In genomic region chr11:97988530-97989096, GRCm38 (mm10) we compare ENCODE assay signal across 8 mouse cellular contexts. TPM values are rescaled to one million over a fixed set of nuclear protein-coding genes. Genes with fewer than 3 reads are reported as not detected.
DNase-seq lines count a peak whose midpoint lies in the region; ATAC-seq and TF ChIP-seq lines count a peak whose summit lies in the region.

No protein-coding gene starts in this region.

- H3K79me2 ChIP-seq in CH12.LX (replicated peaks; ENCODE audit: control insufficient read depth, extremely low read depth, insufficient read depth, poor library complexity, severe bottlenecking): no peaks in the 10 kb centered on the region

- H3K4me1 ChIP-seq in CH12.LX (ENCODE audit: control insufficient read depth in 1 of 2, insufficient read depth in 2 of 2): peaks cover 0 to 48% of the 10 kb centered on the region in 2 experiments; a peak in 2 of 4 replicates
- H3K4me1 ChIP-seq in heart, embryonic 14.5 days (ENCODE audit: control insufficient read depth in 2 of 2, insufficient read depth in 2 of 2, low read length in 2 of 2): peaks cover 9 to 22% of the 10 kb centered on the region in 2 experiments; a peak in 3 of 4 replicates
- peaks cover 39% of the 10 kb centered on the region for H3K4me1 ChIP-seq in liver, embryonic 12.5 days

- in situ Hi-C loops in CH12.LX (cut with MboI; ENCODE audit: low pct_ligation_motif_present, low pct_unique_long_range_greater_than_20kb, low sequenced_read_pairs): loop anchor here (5.0 kb wide), 2 partner anchors 91 to 191 kb away; partner anchors contain the start of gene Lasp1

- peak; percentile 79 for ATAC-seq in heart, embryonic 14.5 days (ENCODE audit: insufficient number of reproducible peaks, insufficient read depth, low FRiP score, low read depth)
- peak; percentile 84 for ATAC-seq in liver, embryonic 12.5 days

- peak; percentile 79; the same call in 1 of the 2 replicates for TF ChIP-seq POLR2A in CH12.LX (IDR thresholded peaks at IDR 0.05; ENCODE audit: low read depth, low read length)

- WGBS in heart, embryonic 14.5 days: under 1% methylated on average over 26 of the region's 26 CpGs
- under 1% methylated on average over 26 of the region's 26 CpGs for WGBS in liver, embryonic 12.5 days (ENCODE audit: insufficient replicate concordance)

- dilution Hi-C loops in CH12.LX (cut with MboI; ENCODE audit: extremely low pct_ligation_motif_present, extremely low pct_unique_long_range_greater_than_20kb, low sequenced_read_pairs): no loop called here

- peaks cover 4 to 31% of the 10 kb centered on the region in 2 experiments for H3K36me3 ChIP-seq in CH12.LX (replicated peaks in 1 of 2; ENCODE audit: control insufficient read depth in 1 of 2, insufficient read depth in 1 of 2, low read length in 1 of 2)
- H3K36me3 ChIP-seq in heart, embryonic 14.5 days (ENCODE audit: control insufficient read depth, insufficient read depth, low read length): no peaks in the 10 kb centered on the region
- no peaks in the 10 kb centered on the region for H3K36me3 ChIP-seq in liver, embryonic 12.5 days
- peaks cover 4% of the 10 kb centered on the region for H3K36me3 ChIP-seq in splenic B cell, adult 2 months (ENCODE audit: control insufficient read depth, insufficient read depth, low read length, poor library complexity, severe bottlenecking)

- peak; percentile 93 for DNase-seq in CH12.LX (ENCODE audit: extremely low read depth)
- DNase-seq in c-Kit-negative CD71-positive TER-119-positive erythroid progenitor cells, embryonic 14.5 days (ENCODE audit: low read depth, low spot score): peak; percentile 73
- peak; percentile 68 for DNase-seq in fibroblast of lung, adult 2 months (ENCODE audit: low read depth)
- peak; percentile 92 for DNase-seq in kidney, postnatal 10 days
- peak; percentile 95 for DNase-seq in naive thymus-derived CD4-positive, alpha-beta T cell, adult 2 months (ENCODE audit: low read depth)
- peak; percentile 94 for DNase-seq in splenic B cell, adult 2 months (ENCODE audit: low read depth, low spot score)

- no peaks in the 10 kb centered on the region for H3K9me3 ChIP-seq in CH12.LX (replicated peaks; ENCODE audit: low read length)
- H3K9me3 ChIP-seq in heart, embryonic 14.5 days (ENCODE audit: control insufficient read depth, low read length): no peaks in the 10 kb centered on the region
- no peaks in the 10 kb centered on the region for H3K9me3 ChIP-seq in liver, embryonic 12.5 days (replicated peaks)

- TF ChIP-seq CTCF in CH12.LX (conservative IDR thresholded peaks at IDR 0.05 in 1 of 2, IDR thresholded peaks at IDR 0.05 in 1 of 2; ENCODE audit: low read depth in 2 of 2, low read length in 2 of 2): no peak; a peak in 1 of 4 replicates

- TF ChIP-seq RAD21 in CH12.LX (IDR thresholded peaks at IDR 0.05; ENCODE audit: low read depth, low read length): no peak

- peak overlapping the region; percentile 67 to 79 (median 74) for H3K4me3 ChIP-seq in CH12.LX (replicated peaks in 1 of 3; ENCODE audit: low read depth in 2 of 3, low read length in 2 of 3, poor library complexity in 1 of 3)
- peak overlapping the region; percentile 95 to 99 for H3K4me3 ChIP-seq in heart, embryonic 14.5 days (ENCODE audit: control insufficient read depth in 1 of 2, insufficient read depth in 1 of 2, low read depth in 1 of 2, low read length in 2 of 2)
- peak overlapping the region; percentile 89 for H3K4me3 ChIP-seq in liver, embryonic 12.5 days

- no peaks in the 10 kb centered on the region for H3K27me3 ChIP-seq in CH12.LX (replicated peaks)
- H3K27me3 ChIP-seq in heart, embryonic 14.5 days (ENCODE audit: control insufficient read depth, insufficient read depth, low read length): peaks cover 26% of the 10 kb centered on the region
- peaks cover 54% of the 10 kb centered on the region for H3K27me3 ChIP-seq in liver, embryonic 12.5 days (replicated peaks)
- no peaks in the 10 kb centered on the region for H3K27me3 ChIP-seq in splenic B cell, adult 2 months (ENCODE audit: control insufficient read depth, insufficient read depth, low read length, poor library complexity, severe bottlenecking)

- peak overlapping the region; percentile 76 for H3K9ac ChIP-seq in CH12.LX (ENCODE audit: insufficient read depth, low read depth)
- peak overlapping the region; percentile 89 for H3K9ac ChIP-seq in heart, embryonic 14.5 days (ENCODE audit: low read length)
- peak overlapping the region; percentile 87 for H3K9ac ChIP-seq in liver, embryonic 12.5 days

- no peak for TF ChIP-seq EP300 in CH12.LX (IDR thresholded peaks at IDR 0.05; ENCODE audit: low read length)

- peak overlapping the region; percentile 73 for H3K27ac ChIP-seq in CH12.LX (ENCODE audit: insufficient read depth, low read depth)
- H3K27ac ChIP-seq in heart, embryonic 14.5 days (replicated peaks in 1 of 2; ENCODE audit: control insufficient read depth in 1 of 2, insufficient read depth in 1 of 2, low read depth in 2 of 2, low read length in 2 of 2): peak overlapping the region; percentile 77 to 88
- H3K27ac ChIP-seq in liver, embryonic 12.5 days: peak overlapping the region; percentile 91

- H3K4me2 ChIP-seq in CH12.LX (ENCODE audit: insufficient read depth, low read depth, poor library complexity, severe bottlenecking): peak overlapping the region; percentile 56; the same call in 1 of the 2 replicates
- H3K4me2 ChIP-seq in heart, embryonic 14.5 days (ENCODE audit: low read length): peak overlapping the region; percentile 92
- H3K4me2 ChIP-seq in liver, embryonic 12.5 days: peak overlapping the region; percentile 92

TF ChIP-seq in CH12.LX, 34 proteins besides CTCF, POLR2A, EP300 and RAD21 (continues in another document):
- TF ChIP-seq ETS1 (conservative IDR thresholded peaks at IDR 0.05; ENCODE audit: low read depth, low read length) (no peak; the same call in 1 of the 2 replicates), JUND (conservative IDR thresholded peaks at IDR 0.05; ENCODE audit: low read depth, low read length) (no peak; the same call in 1 of the 2 replicates), MAX (IDR thresholded peaks at IDR 0.05; ENCODE audit: low read length) (no peak), MXI1 (IDR thresholded peaks at IDR 0.05; ENCODE audit: low read depth, low read length) (no peak), JUN (IDR thresholded peaks at IDR 0.05; ENCODE audit: insufficient read depth, low read depth, low read length) (no peak), IRF4 (IDR thresholded peaks at IDR 0.05; ENCODE audit: low read depth, low read length) (no peak), MYC (IDR thresholded peaks at IDR 0.05; ENCODE audit: low read depth, low read length) (no peak), USF2 (conservative IDR thresholded peaks at IDR 0.05; ENCODE audit: low read depth, low read length) (no peak), BHLHE40 (IDR thresholded peaks at IDR 0.05; ENCODE audit: low read depth, low read length) (0 out of 2 replicates have a peak, but pooled peaks have one; percentile 26), SMC3 (IDR thresholded peaks at IDR 0.05; ENCODE audit: low read depth, low read length) (no peak), ELF1 (IDR thresholded peaks at IDR 0.05; ENCODE audit: low read depth, low read length) (peak; percentile 99), ZMIZ1 (IDR thresholded peaks at IDR 0.05; ENCODE audit: low read depth, low read length) (0 out of 2 replicates have a peak, but pooled peaks have one; percentile 10), E2F4 (IDR thresholded peaks at IDR 0.05; ENCODE audit: insufficient replicate concordance, low read depth, low read length) (peak; percentile 90; the same call in 1 of the 2 replicates), MAZ (IDR thresholded peaks at IDR 0.05; ENCODE audit: low read depth, low read length) (peak; percentile 84), GABPA (IDR thresholded peaks at IDR 0.05; ENCODE audit: insufficient replicate concordance, low read depth, low read length) (no peak), KAT2A (IDR thresholded peaks at IDR 0.05; ENCODE audit: insufficient replicate concordance, low read length) (peak; percentile 91), USF1 (IDR thresholded peaks at IDR 0.05; ENCODE audit: low read depth, low read length) (no peak), MEF2A (IDR thresholded peaks at IDR 0.05; ENCODE audit: borderline replicate concordance, low read depth, low read length) (no peak), MAFK (IDR thresholded peaks at IDR 0.05; ENCODE audit: insufficient replicate concordance, low read length) (peak; percentile 99), CHD2 (IDR thresholded peaks at IDR 0.05; ENCODE audit: low read length) (0 out of 2 replicates have a peak, but pooled peaks have one; percentile 43), UBTF (IDR thresholded peaks at IDR 0.05; ENCODE audit: low read depth, low read length) (no peak), ZC3H11A (IDR thresholded peaks at IDR 0.05; ENCODE audit: low read depth, low read length) (no peak), NELFE (IDR thresholded peaks at IDR 0.05; ENCODE audit: low read depth, low read length) (no peak; the same call in 1 of the 2 replicates)

RNA-seq across cellular contexts. Expression of gene Plxdc1, which starts 2.4 kb away (rescaled TPM):
- total RNA-seq in CH12.LX (2012; rRNA removed) (0.04 and 0.08 TPM in 2 replicates), CH12.LX (2014; rRNA removed) (not detected in 2 replicates)
- 0.16 TPM in 1 of 2 replicates, not detected in the other for polyA plus RNA-seq in CH12.LX (2012; ENCODE audit: insufficient read length, low read depth)
- polyA plus RNA-seq in heart, embryonic 14.5 days (2014; fragmentation: Nextera tagmentation; extraction: Ambion mirVana): 0.43 and 0.66 TPM in 2 replicates
- polyA plus RNA-seq in liver, embryonic 12.5 days (2016; fragmentation: Nextera tagmentation; extraction: Ambion mirVana): 0.33 and 0.38 TPM in 2 replicates

RNA-seq across cellular contexts. Expression of gene Arl5c, which starts 7.4 kb away (rescaled TPM):
- total RNA-seq in CH12.LX (2012; rRNA removed) (28.2 and 28.5 TPM in 2 replicates), CH12.LX (2014; rRNA removed) (32.2 and 33.1 TPM in 2 replicates)
- polyA plus RNA-seq in CH12.LX (2012; ENCODE audit: insufficient read length, low read depth): 36.1 and 45.5 TPM in 2 replicates
- polyA plus RNA-seq in heart, embryonic 14.5 days (2014; fragmentation: Nextera tagmentation; extraction: Ambion mirVana): 3.2 and 4.0 TPM in 2 replicates
- 15.6 and 17.1 TPM in 2 replicates for polyA plus RNA-seq in liver, embryonic 12.5 days (2016; fragmentation: Nextera tagmentation; extraction: Ambion mirVana)

RNA-seq across cellular contexts. Expression of gene Cacnb1, which starts 34.2 kb away (rescaled TPM):
- total RNA-seq in CH12.LX (2012; rRNA removed): 0.46 and 0.55 TPM in 2 replicates
- 0.12 TPM in 1 of 2 replicates, not detected in the other for total RNA-seq in CH12.LX (2014; rRNA removed)
- 0.36 and 0.59 TPM in 2 replicates for polyA plus RNA-seq in CH12.LX (2012; ENCODE audit: insufficient read length, low read depth)
- polyA plus RNA-seq in heart, embryonic 14.5 days (2014; fragmentation: Nextera tagmentation; extraction: Ambion mirVana): 7.1 and 7.9 TPM in 2 replicates
- 0.95 and 1.0 TPM in 2 replicates for polyA plus RNA-seq in liver, embryonic 12.5 days (2016; fragmentation: Nextera tagmentation; extraction: Ambion mirVana)

RNA-seq across cellular contexts. Expression of gene Rpl19, which starts 37.9 kb away (rescaled TPM):
- total RNA-seq in CH12.LX (2012; rRNA removed): 5,182 and 5,259 TPM in 2 replicates
- total RNA-seq in CH12.LX (2014; rRNA removed): 3,446 and 3,465 TPM in 2 replicates
- 2,949 and 3,228 TPM in 2 replicates for polyA plus RNA-seq in CH12.LX (2012; ENCODE audit: insufficient read length, low read depth)
- 721 and 767 TPM in 2 replicates for polyA plus RNA-seq in heart, embryonic 14.5 days (2014; fragmentation: Nextera tagmentation; extraction: Ambion mirVana)
- polyA plus RNA-seq in liver, embryonic 12.5 days (2016; fragmentation: Nextera tagmentation; extraction: Ambion mirVana): 869 and 913 TPM in 2 replicates

Comparison
In these comparisons a context has a peak if more than half of its experiments do, and no peak if none do; other contexts are left out.
1. Peak in every context shown above with its lines: DNase-seq, ATAC-seq, H3K4me3 ChIP-seq and H3K27ac ChIP-seq.